Mouse (Mus musculus): ENCODE measurements around the gene Itga2b.
"Not testable (repeated sequence)": the region's sequence is repeated elsewhere in the genome, so short reads cannot be mapped to it uniquely, and the experiment has no call there.

Itga2b gene

DNA sequence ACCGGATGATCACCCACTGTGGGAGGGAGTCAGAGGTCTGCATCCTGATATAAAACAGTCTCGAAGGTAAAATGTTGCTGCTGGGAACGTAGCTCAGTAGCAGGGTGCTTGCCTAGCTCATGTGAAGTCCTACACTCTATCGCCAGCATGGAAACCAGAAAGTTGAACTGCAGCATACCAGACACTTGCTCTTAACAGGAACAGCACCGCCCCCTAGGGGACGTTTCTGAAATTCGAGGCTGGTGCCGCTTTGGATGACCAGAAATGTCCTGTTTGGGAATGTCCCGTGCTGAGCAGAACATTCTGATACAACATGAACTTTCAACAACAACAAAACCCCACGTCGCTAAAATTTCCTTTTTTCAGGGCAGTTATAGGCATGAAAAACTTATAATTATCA lies 58.2 kb downstream of the Itga2b start:
- peak; percentile 94 for DNase-seq (ENCODE audit: low read depth, low spot score)

DNA sequence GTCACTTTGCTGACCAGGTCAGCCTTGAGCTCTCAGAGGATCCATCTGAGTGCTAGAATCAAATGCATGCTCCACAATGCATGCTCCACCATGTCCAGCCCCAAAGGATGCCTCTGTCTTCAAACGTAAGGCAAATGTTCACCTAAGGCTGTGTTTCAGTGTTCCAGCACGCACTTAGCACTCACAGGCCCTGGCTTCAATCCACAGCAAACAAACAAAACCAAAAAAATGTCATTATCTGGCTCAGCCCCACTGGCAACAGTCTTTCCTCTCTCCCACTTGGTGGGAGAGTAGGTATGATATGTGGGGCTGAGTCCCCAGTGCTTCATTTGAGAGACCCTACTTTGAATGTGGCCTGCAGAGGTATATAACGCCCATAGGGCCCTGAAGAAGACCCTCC lies 58.9 kb downstream of the Itga2b start:
- no peak for DNase-seq (ENCODE audit: low read depth, low spot score)

- not testable (repeated sequence) for DNase-seq (ENCODE audit: low read depth, low spot score)
Measured at GRCm38 (mm10) chr11:102410345-102410744, 59.6 kb downstream of the Itga2b start.

DNA sequence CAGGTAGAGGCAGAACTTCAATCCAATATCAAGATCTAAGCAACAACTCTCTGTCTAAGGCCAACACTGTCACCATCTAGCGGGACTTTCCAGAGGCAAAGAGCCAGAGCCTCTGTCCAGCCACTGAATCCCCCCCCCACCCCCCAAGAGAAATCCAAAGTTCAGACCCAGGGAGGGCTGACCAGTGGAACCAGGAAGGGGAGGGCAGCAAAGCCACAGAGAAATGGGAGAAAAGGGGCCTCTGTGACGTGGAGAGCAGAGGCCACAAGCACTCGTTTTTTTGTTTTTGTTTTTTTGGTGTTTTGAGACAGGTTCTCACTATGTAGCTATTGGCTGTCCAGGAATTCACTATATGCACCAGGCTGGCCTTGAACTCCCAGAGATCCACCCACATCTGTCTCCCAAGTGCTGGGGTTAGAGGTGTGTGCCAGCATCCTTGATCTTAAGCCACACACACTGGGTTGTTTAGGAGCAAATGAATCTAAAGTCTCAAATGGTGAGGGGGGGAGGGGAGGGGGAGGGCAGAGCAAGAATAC lies 60.1 kb downstream of the Itga2b start:
- DNase-seq (ENCODE audit: low read depth, low spot score), result no peak

DNA sequence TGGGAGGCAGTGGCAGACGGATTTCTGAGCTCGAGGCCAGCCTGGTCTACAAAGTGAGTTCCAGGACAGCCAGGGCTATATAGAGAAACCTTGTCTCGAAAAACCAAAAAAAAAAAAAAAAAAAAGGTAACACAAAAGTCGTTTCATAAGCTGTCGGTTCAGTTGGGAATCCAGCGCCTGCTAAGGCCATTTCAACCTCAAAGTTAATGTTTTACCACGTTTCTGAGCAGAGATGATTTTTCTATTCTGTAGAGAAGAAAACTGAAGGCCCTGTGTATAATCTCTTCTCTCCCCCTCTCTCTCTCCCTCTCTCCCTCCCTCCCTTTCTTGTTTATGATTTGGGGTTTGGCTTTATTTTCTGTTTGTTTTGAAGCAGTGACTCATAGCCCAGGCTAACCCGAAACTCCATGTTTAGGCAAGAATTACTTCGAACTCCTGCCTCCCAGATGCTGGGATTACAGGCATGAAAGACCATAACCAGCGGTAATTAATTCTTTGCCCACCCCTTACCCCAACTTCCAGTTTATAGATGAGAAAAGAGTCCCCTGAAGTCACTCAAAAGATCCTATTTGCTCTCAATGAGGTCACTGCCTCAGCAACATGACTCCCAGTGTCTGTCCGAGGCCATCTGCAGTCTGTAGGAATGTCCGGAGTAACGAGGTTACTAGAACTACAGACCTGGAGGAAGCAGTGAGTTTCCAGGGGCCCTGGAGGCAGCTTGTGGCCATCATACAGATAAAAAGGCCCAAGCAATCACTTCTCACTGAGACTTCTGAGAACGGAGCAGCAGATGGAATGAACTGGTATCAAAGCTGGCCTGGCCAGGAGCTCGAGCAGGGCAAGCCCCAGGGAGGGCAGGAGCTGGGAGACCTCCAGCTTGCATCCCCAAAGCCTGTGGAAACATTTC lies 60.8 kb downstream of the Itga2b start:
- DNase-seq (ENCODE audit: low read depth, low spot score), result no peak

GRCm38 (mm10) chr11:102408344-102408876 lies 61.5 kb downstream of the Itga2b start:
- peak; percentile 97 for DNase-seq (ENCODE audit: low read depth, low spot score)

- DNase-seq (ENCODE audit: low read depth, low spot score), result no peak
Measured at GRCm38 (mm10) chr11:102407834-102408215, 62.1 kb downstream of the Itga2b start, which contains the start of gene Slc25a39. Gene Slc25a39 (minus strand): TSS chr11:102407946.

- peak; percentile 85 for DNase-seq (ENCODE audit: low read depth, low spot score)
Measured at GRCm38 (mm10) chr11:102406900-102407833, 62.8 kb downstream of the Itga2b start.

DNA sequence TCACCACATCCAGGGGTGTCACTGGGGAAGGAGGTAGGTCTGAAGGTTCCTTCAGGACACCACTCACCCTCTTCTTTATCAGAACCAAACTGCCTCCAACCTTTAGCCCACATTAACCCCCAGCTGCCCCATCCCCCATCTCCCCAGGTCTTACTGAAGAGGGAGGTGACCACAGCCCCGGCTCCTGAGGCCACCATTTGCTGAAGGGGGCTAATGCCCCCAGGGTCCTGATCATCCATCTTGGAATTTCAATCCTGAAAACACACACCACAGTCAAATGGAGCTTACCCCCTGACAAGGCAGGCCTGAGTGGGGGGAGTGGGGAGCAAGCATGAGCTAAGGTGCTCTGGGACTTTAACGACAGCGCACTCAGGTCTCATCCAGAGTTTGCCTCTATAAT lies 63.5 kb downstream of the Itga2b start:
- no peak for DNase-seq (ENCODE audit: low read depth, low spot score)

DNA sequence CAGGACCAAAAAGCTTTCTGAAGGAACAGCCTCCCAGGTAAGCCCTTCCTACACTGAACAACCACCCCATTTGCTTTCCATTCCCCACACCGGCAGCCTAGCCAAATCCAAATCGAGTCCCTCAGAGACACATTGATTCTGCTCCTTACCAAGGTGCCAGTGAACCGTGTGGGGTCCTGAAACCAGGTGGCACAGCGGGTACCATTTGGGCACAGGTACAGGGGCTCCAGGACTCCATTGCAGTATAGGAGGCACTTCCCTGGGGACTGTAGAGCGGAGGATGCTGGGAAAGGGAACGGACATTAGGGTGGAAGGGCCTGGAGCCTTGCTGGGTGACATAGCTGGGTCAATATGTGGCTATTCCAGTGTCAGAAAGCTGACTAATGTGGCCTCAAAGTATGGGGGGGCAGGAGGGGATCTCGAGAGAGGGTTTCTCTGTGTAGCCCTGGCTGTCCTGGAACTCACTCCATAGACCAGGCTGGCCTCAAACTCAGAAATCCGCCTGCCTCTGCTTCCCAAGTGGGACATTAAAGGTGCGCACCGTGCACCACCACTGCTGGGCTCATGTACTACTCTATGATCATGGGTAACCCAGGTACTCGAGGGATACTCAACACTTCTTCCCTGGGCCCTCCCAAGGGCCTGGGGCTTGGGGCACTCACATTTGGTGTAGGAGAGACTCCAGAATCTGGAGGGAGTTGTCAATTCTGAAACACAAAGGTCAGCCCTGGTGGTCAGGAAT lies 64.2 kb downstream of the Itga2b start:
- no peak for DNase-seq (ENCODE audit: low read depth, low spot score)

DNA sequence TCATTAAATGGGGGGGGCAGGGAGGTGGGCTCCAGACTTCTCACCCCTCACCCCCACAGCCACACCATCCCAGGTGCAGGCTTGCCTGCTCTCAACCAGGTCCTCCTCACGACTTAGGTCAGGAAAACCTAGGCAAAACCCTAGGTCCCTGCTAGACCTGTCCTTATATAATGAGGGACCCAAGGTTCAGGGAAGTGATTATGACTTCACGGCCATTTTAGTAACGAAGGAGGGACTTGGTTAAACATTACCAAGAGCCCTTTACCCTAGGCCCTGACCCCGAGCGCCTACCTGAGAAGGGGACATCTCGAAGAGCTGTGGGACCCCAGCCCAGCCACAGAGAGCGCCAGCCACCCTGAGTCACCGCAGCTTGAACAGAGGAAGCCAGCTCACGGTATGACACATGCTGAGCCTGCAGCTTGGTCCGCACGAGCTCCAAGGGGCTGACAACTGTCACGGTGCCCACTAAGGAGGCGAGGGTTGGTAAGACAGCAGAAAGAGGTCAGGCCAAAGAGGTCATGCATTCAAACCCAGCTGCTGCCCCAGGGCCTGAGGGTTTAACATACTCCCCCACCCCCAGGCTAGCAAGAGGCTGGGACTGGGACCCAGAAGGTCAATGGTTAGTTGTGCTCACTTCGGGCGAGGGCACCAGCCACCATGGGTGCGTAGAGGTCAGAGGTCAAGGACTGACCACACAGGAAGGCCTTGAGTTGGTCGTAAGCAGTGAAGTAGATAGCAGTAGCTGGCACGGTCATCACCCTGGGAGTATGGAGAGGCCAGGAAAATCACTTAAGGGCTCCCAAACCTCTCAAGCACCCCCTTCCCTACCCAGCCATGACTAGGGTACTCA lies 65.5 kb downstream of the Itga2b start:
- DNase-seq (ENCODE audit: low read depth, low spot score), result no peak

DNA sequence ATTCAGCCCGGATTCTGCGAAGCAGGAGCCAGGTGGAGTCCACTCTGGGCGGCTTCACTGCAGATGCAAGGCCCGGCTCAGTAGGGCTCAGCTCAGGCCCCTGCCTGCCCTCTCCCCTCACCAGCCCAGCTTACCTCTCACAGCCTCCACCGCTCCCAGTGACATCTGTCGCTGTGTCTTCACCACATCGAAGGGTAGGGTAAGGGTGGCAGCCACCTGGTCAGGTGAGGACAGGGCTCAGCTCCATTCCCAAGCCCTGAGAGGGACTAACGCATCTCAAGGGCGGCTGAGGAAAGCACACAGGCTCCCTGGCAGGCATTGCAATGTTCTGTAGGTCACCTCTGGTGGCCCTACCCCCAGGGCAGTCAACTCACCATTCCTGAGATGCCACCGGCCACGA lies 66.3 kb downstream of the Itga2b start:
- no peak for DNase-seq (ENCODE audit: low read depth, low spot score)
